Mouse (Mus musculus): ENCODE measurements around the gene Rora. TPM values are rescaled to one million over a fixed set of nuclear protein-coding genes. Genes with fewer than 3 reads are reported as not detected.
A peak's percentile ranks its signal among the peaks of the same experiment; 100 is the strongest.

Gene Rora
- polyA plus RNA-seq, 1 experiment: 15.5 TPM

DNA sequence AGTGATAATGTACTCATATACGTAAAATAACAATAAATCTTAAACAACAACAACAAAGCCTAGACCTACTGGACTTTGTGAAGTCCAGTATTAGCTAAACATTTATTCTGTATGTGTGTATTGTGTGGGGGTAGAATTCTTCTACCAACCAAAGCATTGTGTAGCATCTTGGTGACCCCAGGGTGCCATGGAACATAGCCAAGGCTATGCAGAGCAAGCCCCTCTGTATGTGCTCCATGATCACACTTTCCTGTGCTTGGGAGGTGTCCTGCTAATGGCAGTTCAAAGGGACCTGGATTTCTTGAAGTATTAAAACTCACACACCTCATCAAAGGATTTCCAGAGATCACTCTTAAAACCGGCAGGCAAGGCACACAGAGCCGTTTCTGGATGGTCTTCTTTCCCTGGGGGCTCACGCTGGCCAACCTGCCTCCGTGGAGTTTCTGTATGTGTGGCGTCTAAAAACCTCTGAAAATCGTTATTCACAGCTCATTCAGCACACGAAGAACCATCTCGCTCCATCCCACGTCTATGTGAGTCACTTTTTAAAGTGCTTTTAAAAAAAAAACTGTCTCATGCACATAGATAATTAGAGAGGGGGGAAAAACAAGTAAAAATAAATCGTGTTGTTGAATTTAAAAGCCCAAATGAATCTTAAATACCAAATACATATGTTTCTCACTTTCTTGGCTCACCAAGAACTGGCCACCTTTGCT is 92.5 kb downstream of the Rora start:
- DNase-seq (ENCODE audit: extremely low spot score in 1 of 2, low spot score in 1 of 2): peak in 1 of 2 experiments; percentile 47

DNA sequence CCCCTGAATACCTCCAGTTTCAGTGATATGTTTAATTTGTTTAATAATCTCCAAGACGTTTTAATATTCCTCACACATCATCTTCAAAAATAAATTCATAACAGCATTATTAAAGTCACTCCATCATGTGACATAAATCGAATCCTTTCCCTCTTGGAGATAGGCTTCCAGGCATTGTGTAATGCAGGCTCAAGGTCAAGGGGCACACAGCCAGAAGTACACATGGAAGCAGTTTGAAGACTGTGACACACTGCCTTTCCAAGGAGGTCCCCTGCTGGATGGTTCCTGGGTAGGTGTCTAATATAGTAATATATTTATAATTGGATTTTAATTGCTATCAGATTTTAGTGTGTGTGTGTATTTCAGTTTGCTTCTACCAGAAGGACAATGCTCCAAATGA is 103.4 kb downstream of the Rora start:
- no peak for DNase-seq (ENCODE audit: extremely low spot score in 1 of 2, low spot score in 1 of 2)

DNA sequence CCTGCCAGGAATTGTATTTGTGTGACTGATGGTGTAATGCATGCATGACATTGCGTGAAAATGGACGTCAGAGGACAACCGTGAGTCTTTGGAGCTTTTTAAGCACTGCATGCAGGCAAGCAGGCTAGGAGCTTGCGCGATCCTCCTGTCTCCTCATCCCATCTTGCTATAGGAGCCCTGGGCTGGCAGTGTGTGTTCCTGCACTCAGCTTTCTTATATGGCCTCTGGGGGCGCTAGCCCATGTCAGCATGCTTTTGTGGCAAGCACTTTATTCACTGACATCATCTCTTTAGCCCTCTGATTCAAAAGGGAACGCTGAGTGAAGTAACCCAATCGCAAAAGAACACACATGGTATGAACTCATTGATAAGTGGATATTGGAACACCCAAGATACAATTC is 105.7 kb downstream of the Rora start:
- no peak for DNase-seq (ENCODE audit: extremely low spot score in 1 of 2, low spot score in 1 of 2)

DNA sequence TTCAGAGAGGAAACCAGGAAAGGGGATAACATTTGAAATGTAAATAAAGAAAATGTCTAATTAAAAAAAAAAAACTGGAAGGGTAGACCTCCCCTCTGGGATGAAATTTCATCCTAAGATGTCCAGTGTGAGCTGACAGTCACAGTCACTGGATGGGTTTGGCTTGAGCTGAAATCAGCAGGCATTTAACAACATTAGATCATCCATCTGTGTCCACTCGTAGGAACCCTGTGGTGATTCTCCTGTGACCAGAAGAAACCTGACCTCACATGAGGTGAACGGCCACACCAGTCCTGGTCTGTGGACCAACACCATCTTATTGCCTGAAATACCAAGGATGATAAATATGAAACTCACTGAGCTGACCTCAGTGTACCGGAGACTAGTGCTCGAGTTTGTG is 106.7 kb downstream of the Rora start:
- no peak for DNase-seq (ENCODE audit: extremely low spot score in 1 of 2, low spot score in 1 of 2)

DNA sequence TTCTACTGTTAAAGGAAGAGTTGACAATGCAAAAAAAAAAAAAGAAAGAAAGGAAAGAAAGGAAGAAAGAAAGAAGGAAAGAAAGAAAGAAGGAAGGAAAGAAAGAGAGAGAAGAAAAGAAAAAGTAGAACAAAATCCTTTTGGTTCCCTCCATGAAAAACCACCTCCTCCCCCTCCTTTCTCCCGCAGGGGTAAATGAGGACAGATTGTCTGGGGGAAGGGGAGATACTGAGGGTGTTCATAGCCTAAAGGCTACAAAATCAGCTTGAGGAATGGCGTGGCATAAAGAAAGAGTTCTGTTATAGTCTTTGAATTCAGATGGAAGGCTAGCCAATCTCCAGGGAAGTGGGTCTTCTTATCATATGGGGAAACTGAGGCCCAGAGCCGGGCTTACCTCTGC is 107.3 kb downstream of the Rora start:
- DNase-seq (ENCODE audit: extremely low spot score in 1 of 2, low spot score in 1 of 2): no peak

DNA sequence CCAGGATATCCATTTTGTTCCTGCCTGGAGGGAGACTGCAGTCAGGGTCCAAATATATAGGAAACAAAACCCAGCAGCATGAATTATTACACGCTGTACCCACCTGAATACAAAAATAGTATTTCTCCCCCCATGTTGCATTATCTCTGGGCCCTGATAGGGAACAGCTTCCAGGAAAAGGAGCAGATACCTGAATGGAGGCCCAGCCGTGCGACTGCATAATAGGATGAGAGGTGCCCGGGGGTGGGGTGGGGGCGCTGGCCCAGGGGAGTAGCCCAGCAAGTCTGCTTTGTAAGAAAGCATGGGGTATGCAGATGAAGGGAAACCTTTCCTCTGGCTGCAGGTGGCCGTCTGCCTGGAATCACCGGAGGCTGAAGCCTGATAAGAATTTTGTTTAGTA is 108.1 kb downstream of the Rora start:
- DNase-seq (ENCODE audit: extremely low spot score in 1 of 2, low spot score in 1 of 2): no peak

DNA sequence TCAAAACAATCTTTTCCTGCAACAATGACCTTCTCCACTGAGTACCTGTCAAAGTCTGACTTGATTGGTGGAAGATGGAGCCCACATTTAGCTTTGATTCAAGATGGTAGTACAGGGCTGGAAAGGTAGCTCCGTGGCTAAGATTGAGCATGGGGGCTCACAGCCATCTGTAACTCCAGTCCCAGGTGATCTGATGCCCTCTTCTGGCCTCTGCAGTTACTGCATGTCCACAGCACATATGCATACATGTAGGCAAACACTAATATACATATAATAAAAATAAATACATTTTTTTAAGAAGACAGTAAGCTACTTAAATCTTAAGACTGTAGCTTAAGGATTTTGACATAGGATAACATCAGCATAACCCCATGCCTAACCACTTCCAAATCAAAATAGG is 112.0 kb downstream of the Rora start:
- peak in 1 of 2 experiments; percentile 22 for DNase-seq (ENCODE audit: extremely low spot score in 1 of 2, low spot score in 1 of 2)

DNA sequence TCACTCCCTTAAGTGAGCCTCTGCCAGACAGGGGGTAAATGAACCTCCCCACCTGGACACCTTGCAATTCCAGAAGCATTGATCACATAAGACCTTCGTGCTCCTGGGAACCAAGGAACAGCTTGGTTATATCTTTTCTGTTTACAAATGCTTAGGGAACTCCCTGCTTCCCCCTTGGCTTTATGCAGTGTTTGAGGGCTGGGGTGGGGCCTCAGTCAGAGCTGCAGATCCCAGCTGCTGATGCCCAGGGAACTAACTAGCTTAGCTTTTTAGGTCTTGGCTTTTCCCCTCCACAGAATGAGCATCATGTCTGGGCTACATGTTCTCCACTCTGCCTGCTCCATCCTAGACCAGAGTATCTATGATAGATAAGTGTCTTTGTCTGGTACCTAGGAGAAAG is 116.1 kb downstream of the Rora start:
- no peak for DNase-seq (ENCODE audit: extremely low spot score in 1 of 2, low spot score in 1 of 2)

DNA sequence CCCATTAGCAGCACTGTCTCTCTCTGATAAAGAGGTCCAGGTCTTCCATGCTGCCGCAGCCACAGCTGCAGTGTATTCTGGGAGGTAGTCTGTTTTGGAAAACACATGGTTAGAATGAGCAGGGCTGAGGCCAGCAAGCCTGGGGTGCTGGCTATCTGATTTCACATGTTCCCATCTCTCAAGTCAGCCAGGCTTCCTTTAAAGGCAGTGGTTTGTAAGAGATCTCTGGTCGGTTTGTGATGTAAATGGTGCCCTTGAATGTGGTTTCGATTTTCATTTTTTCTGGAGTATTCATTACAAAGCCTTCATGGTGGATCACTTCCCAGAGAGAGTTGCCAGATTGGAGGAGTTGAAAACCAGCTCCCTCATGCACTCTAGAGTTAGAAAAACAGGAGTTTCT is 117.8 kb downstream of the Rora start:
- DNase-seq (ENCODE audit: extremely low spot score in 1 of 2, low spot score in 1 of 2): no peak

DNA sequence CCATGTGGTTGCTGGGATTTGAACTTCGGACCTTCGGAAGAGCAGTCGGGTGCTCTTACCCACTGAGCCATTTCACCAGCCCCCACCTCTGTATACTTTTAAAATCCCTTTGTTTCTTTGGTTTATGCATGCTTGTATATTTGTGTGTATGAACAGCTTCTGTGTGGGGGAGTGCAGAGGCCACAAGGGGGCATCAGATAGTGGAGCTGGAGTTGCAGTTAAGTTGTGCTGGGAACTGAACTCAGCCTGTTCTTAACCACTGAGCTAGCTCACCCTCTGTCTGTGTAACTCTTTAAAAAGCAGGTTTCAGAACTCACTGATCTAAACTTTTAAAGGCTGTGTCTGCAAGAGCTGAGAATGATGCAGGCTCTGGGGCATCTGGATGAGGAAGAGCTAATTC is 120.2 kb downstream of the Rora start:
- no peak for DNase-seq (ENCODE audit: extremely low spot score in 1 of 2, low spot score in 1 of 2)

DNA sequence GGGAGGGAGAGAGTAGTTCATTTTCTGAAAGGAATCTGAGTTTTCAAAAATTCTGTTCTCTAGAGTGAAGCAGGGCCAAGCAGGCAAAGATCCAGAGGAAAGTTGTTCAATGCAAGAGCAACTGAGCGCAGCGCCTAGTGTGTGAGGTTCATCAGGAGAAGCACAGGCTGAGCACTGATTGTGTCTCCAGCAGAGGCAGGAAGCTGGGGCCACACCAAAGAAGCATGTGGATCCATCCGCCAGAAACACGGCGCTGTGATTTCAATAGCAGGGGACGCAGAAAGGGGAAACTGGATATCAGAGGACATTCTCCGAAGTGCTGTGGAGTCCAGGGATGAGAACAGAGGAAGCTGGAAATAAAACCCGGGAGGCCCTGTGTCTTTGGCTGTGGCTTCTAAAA is 128.4 kb downstream of the Rora start:
- DNase-seq (ENCODE audit: extremely low spot score in 1 of 2, low spot score in 1 of 2): no peak

DNA sequence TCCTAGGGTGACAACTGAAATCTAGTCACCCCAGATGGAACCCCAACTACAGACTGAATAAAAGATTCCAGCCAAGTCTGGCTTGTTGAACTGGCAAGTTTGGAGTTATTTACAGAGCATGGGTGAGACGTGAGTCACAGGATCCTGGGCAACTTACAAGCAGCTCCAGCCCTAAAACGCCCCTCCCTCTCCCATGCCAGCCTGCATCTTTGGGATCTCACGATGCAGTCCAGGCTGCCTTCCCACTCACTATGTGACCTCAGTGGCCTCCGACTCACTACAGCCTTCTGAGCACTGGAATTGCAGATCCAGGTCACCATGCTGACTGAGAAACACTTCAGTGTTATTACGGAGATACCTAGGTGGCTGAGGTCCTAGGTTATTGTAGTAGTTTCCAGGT is 129.0 kb downstream of the Rora start:
- no peak for DNase-seq (ENCODE audit: extremely low spot score in 1 of 2, low spot score in 1 of 2)

DNA sequence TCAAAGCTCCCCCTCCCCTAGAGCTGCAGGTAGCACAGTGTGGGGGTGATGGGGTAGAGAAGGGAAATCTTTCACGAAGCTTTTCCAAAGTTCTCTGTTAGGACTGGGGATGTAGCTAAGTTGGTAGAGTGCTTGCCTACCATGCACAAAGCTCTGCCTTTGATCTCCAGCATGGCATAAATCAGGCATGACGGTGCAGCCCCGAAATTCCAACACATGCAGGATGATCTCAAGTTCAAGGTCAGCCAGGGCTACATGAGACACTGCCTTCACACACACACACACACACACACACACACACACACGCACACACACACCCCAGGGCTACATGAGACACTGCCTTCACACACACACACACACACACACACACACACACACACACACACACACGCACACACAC is 129.7 kb downstream of the Rora start:
- DNase-seq (ENCODE audit: extremely low spot score in 1 of 2, low spot score in 1 of 2): no peak

DNA sequence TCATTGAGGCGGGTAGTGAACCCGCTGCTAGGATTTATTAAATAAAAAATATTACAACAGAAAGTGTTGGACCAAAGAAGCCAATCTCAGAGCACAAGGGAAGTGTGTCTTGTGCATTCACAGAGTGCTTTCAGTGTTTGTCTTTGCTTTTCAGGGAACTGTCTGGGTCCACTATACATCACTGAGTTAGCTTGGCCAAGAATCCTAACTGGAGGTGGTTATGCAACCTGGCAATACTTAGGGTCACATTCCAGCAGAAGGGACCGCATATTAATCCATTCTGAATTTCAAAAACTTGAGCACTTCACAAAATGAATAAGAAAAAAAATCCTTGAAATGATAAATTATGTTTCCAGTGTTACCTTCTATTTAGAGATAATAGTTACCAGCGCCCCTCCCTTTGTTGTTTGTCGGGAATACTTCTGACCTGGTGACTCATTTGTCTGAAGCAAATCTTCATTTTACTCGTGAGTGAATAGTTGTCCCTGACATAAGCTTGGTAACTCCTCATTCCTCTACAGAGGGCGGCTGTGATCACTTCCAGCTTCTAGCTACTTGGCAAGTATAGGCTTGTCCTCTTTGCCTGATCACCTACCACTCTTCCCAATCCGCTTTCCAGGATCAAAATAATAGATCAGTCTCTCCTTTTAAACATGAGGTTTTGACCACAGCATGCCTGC is 133.2 kb downstream of the Rora start:
- DNase-seq (ENCODE audit: extremely low spot score in 1 of 2, low spot score in 1 of 2): no peak

DNA sequence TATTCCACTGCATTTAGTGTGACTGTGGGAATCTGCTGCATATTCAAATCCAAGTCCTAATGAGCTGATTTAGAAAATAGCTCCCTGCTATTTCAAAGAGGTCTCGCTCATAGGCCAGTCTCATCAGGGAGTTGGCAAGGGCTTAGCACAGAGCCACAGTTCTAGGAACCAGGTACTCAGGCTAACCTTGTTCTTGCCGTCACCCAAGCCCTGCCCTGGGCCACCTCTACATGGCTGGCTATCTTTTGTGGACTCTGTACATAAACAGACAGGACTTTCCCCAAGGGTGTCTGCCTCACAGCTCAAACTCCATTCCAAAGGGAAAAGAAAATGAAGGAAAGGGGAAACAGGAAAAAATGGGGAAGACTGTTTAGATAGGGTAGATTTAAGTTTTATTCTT is 134.1 kb downstream of the Rora start:
- no peak for DNase-seq (ENCODE audit: extremely low spot score in 1 of 2, low spot score in 1 of 2)

DNA sequence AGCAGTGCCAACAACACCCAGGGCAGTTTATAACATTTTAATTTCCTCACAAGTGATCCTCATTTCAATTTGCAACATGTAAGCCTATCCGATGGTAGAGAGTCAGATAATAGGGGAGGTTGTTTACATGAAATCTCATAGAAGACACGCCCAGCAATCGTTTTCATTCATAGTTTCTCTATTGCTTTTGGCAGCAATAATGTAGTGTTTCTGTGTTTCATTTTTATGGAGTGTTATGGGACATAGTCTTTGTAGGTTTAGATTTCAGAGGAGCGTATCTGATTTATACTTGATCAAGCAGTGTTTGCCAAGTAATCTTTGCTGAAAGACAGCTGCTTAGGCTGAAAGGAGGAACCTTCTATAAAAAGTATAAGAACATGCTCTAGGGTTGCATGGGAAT is 137.3 kb downstream of the Rora start:
- DNase-seq (ENCODE audit: extremely low spot score in 1 of 2, low spot score in 1 of 2): no peak

DNA sequence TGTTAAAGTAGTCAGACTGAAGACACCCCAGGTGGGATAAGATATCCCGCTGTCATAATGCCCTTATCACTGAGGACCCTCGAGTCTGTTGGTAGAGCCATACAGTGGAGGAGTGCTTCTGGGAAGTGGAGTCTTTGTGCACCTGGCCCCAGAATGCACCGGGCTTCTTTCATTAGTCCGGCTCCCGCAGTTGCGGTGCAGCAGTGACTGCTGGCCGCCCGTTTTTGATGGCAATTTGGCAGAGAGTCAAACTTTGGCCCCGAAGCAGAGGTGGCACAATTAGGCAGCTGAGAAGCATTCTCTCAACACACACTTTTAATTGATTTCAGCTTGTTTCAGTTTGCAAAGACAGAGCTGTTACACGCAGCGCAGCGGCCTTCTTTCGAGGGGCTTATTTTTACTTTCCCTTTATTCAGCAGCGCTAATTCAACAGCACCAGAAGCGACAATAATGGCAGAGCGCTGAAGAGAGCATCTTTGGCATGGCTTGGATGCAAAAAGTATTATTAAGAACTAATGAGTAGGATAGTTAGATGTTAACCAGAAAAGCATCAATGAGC is 138.5 kb downstream of the Rora start:
- DNase-seq (ENCODE audit: extremely low spot score in 1 of 2, low spot score in 1 of 2): peak in 1 of 2 experiments; percentile 16

DNA sequence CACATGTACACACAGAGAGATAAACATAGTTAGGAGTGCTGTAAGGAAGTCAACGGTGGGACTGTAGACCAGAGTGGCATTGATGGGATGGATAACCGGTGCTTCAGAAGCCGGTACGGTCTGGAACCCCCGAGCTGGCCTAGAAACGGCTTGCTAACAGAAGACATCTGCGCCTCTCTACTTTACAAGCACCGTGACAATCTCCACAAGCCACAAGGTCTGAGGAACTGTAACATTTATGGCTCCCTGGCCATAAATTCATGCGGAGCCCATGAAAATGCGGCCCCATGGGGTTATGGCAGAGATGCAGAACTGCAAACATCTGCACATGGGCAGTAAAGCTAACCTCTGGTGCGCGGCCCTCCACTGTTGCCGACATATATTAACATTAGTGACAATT is 141.7 kb downstream of the Rora start:
- DNase-seq (ENCODE audit: extremely low spot score in 1 of 2, low spot score in 1 of 2): no peak

DNA sequence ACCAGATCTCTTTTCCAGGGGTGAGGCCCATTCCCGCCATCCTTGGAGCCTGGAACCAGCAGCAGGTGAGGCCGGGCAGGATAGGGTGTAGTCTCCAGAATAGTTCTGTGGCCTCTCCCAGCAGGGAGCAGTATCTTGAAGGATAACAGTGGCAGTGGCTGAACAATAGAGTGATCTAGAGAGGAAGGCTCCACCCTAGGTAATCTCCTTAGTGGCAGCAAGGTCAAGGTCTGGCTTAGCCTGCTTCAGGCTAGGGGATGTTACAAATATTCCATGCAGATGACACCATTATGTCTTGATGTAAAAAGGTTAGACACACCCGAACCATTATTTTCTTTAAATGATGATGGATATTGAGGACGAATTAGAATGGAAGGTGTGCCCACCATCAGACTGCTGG is 144.6 kb downstream of the Rora start:
- DNase-seq (ENCODE audit: extremely low spot score in 1 of 2, low spot score in 1 of 2): no peak

DNA sequence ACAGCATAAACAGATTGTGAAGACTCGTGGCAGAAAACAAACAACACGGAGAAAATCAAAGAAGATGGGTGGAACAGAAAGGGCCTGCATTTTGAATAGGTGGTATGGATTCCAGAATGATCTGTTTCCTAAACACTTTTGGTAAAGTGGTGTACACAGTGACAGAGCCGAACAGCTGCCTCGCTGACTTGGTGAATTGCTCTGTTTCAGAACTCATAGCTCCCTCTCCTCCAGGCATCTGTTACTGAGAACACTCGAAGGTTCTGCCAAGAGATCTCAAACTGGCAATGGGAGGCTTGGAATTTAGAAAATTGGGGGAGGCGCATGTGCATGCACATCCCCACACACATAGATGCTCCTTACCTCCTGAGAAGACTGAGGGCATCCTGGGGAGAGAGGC is 145.5 kb downstream of the Rora start:
- peak; percentile 59 to 69 for DNase-seq (ENCODE audit: extremely low spot score in 1 of 2, low spot score in 1 of 2)

DNA sequence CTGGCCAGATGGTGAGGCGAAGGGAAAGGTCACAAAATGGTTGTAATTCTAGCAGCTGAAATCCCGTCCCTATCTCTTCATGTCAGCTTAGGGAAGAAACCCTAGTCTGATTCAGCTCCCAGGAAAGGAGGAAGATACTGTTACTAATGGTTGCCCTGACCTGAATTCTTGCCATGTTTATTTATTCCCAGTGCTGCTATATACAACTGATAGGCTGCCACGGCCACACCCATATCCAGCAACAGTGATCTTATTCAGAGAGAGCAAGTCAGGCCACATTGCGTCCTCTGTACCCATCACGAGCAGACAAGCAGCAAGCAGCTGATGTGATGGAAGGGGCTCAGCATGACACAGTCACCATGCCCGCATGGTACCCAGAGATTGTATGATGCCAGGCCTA is 150.6 kb downstream of the Rora start:
- DNase-seq (ENCODE audit: extremely low spot score in 1 of 2, low spot score in 1 of 2): no peak

DNA sequence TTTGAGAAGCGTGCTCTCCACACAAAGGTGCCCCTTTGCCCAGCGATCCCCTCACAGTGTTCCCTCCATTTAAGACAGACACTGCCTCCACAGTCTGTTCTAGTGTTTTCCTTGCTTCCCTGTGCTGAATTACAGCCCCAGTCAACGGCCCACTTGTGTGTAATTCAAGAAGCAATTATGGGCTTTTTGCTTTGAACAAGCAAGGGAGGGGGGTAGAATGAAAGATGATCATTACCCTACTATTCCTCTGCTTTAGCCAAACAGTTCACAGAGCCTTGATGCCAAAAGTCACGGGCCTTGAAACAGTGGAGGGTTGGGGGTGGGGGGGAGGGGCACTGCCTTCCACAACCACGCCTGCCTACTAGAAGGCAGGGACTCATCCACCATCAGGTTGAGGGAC is 152.2 kb downstream of the Rora start:
- no peak for DNase-seq (ENCODE audit: extremely low spot score in 1 of 2, low spot score in 1 of 2)
